Mouse (Mus musculus) limb, embryonic 12.5 days (tissue): ENCODE results near the gene Olfr975. TPM values are rescaled to one million over a fixed set of nuclear protein-coding genes. Genes with fewer than 3 reads are reported as not detected.
"Not testable (repeated sequence)": the region's sequence is repeated elsewhere in the genome, so short reads cannot be mapped to it uniquely, and the experiment has no call there.

Experiments used
- ATAC-seq: fragments of 200-750 bp; cut with Nextera tagmentation; 2 replicates; pipeline ENCODE4 v1.8.0; 2017; ENCODE audit warnings: low read depth, moderate TSS enrichment; ENCODE audit not compliant: insufficient number of reproducible peaks, insufficient read depth, low FRiP score, low TSS enrichment
- H3K27ac ChIP-seq: fragments of 300-500 bp; sonication (generic); 2 replicates; pipeline ENCODE4 v1.5.1; 2016; ENCODE audit warnings: mild to moderate bottlenecking, moderate library complexity
- H3K27me3 ChIP-seq: fragments of 300-500 bp; sonication (generic); 2 replicates; pipeline ENCODE4 v1.6.1; 2016; ENCODE audit warnings: mild to moderate bottlenecking, moderate library complexity
- H3K36me3 ChIP-seq: fragments of 300-500 bp; sonication (generic); 2 replicates; pipeline ENCODE4 v1.6.1; 2016; ENCODE audit warnings: mild to moderate bottlenecking, moderate library complexity
- H3K4me1 ChIP-seq: fragments of 300-500 bp; sonication (generic); replicated peaks from 2 replicates; pipeline ENCODE4 v1.6.1; 2016
- H3K4me2 ChIP-seq: fragments of 300-500 bp; sonication (generic); 2 replicates; pipeline ENCODE4 v1.6.1; 2016; ENCODE audit warnings: mild to moderate bottlenecking, moderate library complexity
- H3K4me3 ChIP-seq: fragments of 300-500 bp; sonication (generic); replicated peaks from 2 replicates; pipeline ENCODE4 v1.5.1; 2016; ENCODE audit warnings: mild to moderate bottlenecking
- H3K9ac ChIP-seq: fragments of 300-500 bp; sonication (generic); replicated peaks from 2 replicates; pipeline ENCODE4 v1.6.1; 2016; ENCODE audit warnings: mild to moderate bottlenecking, moderate library complexity
- H3K9me3 ChIP-seq: fragments of 300-500 bp; sonication (generic); 2 replicates; pipeline ENCODE4 v1.6.1; 2016; ENCODE audit warnings: mild to moderate bottlenecking, moderate library complexity
- WGBS: fragments of 180-500 bp; shearing (Covaris S2); methylation state at CpG from one replicate; pipeline ENCODE4 v1.1.7; 2016; 5-methylcytosine and 5-hydroxymethylcytosine counted together
- polyA plus RNA-seq: library from polyadenylated mRNA; unstranded; fragments of >200 nt; fragmentation: Nextera tagmentation; extraction: Ambion mirVana; gene quantifications from 2 replicates; pipeline ENCODE4 v1.2.1, GENCODE M21; 2016

Gene Olfr975
- polyA plus RNA-seq, result not detected in 2 replicates

GRCm38 (mm10) chr9:39951946-39952345 is at the start of gene Olfr975:
Gene Olfr975 (minus strand): TSS chr9:39952046.
- Histone ChIP-seq H3K27me3 (no peaks in the 10 kb centered on the region), H3K9me3 (no peaks in the 10 kb centered on the region), H3K4me1 (no peaks in the 10 kb centered on the region), H3K36me3 (no peaks in the 10 kb centered on the region), H3K27ac (no peak within 1 kb of the TSS), H3K4me3 (no peak within 1 kb of the TSS), H3K9ac (no peak within 1 kb of the TSS), H3K4me2 (no peak within 1 kb of the TSS)
- 78% methylated on average over 1 of the region's 1 CpGs for WGBS
- ATAC-seq, result no peak

DNA sequence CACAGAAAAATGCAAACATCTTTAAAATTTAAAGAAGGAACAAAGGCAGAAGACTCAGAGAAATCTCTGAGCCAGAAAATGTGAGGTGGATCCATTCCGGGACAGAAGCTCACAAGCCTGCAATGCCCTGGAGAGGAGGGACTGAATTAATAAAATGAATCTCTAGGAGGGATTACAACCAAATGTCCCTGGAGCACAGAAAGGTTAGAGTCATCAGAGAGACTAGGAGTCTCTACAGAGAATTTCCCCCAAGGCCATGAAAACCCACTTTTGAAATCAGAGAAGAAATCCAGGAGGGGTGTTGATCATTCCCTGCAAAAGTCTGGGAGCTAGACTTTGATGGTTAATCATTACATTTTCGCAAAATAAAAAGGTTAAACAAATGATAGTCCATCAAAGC is 40.0 kb upstream of the Olfr975 start, which contains the start of gene Olfr978:
Gene Olfr978, plus strand, starts transcription at position 301 of the 400 bp plus-strand sequence.
- Histone ChIP-seq H3K4me2 (no peak within 1 kb of the TSS), H3K4me1 (no peaks in the 10 kb centered on the region), H3K9me3 (no peaks in the 10 kb centered on the region), H3K4me3 (no peak within 1 kb of the TSS), H3K27me3 (no peaks in the 10 kb centered on the region), H3K36me3 (no peaks in the 10 kb centered on the region), H3K27ac (no peak within 1 kb of the TSS), H3K9ac (no peak within 1 kb of the TSS)
- WGBS, result 86% methylated on average over 2 of the region's 2 CpGs
- ATAC-seq, result no peak

DNA sequence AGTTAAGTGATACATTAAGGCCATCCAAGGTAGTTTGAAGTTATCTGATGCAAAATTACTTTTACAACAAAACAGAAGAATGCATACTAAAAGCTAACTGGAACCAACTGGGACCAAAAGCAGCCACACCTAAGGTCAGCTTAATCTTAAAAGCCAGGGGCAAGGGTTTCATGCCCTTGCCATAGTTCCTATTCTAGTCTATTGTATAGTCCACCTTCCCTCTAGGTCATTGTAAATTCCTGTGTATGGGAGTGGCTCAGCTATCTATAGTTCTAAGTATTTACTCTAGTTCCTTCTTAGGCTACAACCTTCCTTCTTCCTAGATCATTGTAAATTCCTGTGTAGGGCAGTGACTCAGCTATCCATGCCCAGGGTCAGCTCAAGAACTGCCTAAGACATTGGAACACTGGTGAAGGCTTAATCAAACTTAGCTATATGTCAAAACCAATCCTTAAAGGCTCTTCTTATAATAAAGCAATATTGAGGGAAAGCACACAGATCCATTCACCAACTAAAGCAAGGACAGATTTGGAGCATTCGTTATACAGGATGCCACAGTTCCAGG is 24.8 kb upstream of the Olfr975 start:
- WGBS, result 86% methylated on average over 1 of the region's 1 CpGs
- H3K27me3 ChIP-seq, result not testable (repeated sequence)

DNA sequence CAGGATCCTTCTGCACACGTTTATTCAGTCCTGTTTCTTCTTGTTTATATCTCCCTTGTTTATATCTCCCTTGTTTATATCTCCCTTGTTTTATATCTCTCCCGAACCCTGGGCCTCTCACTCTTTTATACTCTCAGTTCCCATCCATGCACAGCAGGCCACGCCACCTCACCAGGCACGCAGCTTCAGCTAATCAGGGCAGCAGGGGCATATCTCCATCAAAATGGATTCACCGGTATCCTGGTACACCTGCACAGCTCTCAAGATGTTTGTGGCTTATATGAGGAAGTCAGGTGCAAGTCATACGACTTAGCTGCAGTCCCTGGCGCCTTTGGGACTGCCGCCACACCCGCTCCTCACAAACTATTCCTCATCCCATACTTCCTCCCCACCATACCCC is 9.2 kb upstream of the Olfr975 start, which contains the start of gene Olfr976:
Gene Olfr976, minus strand, starts transcription at position 101 of the 400 bp plus-strand sequence.
- not testable (repeated sequence) for H3K27me3 ChIP-seq, H3K9me3 ChIP-seq, H3K27ac ChIP-seq, H3K4me2 ChIP-seq, H3K4me3 ChIP-seq, H3K9ac ChIP-seq, H3K4me1 ChIP-seq, H3K36me3 ChIP-seq, ATAC-seq
- 82% methylated on average over 8 of the region's 9 CpGs for WGBS

More for the DNA sequence above, 24.8 kb upstream of the Olfr975 start:
- not testable (repeated sequence) for ATAC-seq, H3K27ac ChIP-seq, H3K4me1 ChIP-seq, H3K9me3 ChIP-seq, H3K4me3 ChIP-seq, H3K36me3 ChIP-seq, H3K9ac ChIP-seq, H3K4me2 ChIP-seq

- no peak within 1 kb of the TSS for H3K4me3 ChIP-seq
- no peaks in the 10 kb centered on the region for H3K9me3 ChIP-seq
- no peak within 1 kb of the TSS for H3K27ac ChIP-seq
- no peak within 1 kb of the TSS for H3K9ac ChIP-seq
- no peaks in the 10 kb centered on the region for H3K27me3 ChIP-seq
- H3K4me2 ChIP-seq, result no peak within 1 kb of the TSS
- no peaks in the 10 kb centered on the region for H3K36me3 ChIP-seq
- WGBS, result 84% methylated on average over 1 of the region's 1 CpGs
- H3K4me1 ChIP-seq, result no peaks in the 10 kb centered on the region
- ATAC-seq, result no peak
Observed at GRCm38 (mm10) chr9:39937201-39937600, 14.6 kb downstream of the Olfr975 start, which contains the start of gene Olfr974. Gene Olfr974 (plus strand): TSS chr9:39937501.

- 80% methylated on average over 1 of the region's 1 CpGs for WGBS
Observed at GRCm38 (mm10) chr9:39928837-39929236, 23.0 kb downstream of the Olfr975 start.

DNA sequence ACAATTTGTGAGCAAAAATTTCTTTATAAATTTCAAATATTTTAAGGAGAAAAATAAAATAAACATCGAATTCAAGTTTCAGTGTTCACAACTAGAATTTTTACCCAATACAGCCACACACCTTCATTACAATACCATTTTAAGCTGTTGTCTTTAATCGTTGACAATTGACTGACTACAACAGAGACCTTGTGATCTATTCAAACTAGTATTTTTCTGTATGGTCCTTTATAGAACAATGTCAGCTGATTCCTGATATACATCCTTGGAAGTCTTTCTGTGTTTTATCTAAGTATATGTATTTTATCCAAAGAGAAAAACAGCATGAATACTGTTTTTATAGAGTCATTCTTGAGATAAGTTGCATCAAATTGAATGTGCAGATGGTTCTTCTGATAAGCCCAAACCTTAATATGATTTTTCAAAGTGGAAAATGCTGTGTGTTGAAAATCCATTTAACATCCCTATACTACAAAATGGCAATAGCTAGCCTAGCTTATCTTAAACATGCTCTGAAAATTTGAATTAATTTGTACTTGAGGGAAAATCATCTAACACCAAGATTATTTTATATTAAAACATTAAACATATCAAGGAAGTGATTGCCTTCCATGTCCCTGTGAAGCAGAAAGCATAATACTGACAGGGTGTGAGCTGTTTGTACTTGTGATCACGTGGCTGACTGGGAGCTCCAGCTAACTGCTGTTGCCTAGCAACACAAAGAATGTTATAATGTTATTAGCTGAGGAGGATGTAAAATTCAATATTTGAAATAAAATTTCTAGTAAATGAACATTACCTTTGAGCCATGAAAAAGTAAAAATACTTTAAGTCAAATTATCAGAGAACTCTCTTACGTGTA is 23.6 kb downstream of the Olfr975 start:
- H3K9me3 ChIP-seq, H3K9ac ChIP-seq, ATAC-seq, H3K4me2 ChIP-seq, H3K36me3 ChIP-seq, H3K27ac ChIP-seq, H3K27me3 ChIP-seq, H3K4me1 ChIP-seq, H3K4me3 ChIP-seq: not testable (repeated sequence)
- no CpG with 5 or more reads among the region's 4 CpGs for WGBS

More at GRCm38 (mm10) chr9:39928837-39929236, 23.0 kb downstream of the Olfr975 start:
- H3K36me3 ChIP-seq, H3K4me3 ChIP-seq, H3K4me1 ChIP-seq, H3K27me3 ChIP-seq, H3K9ac ChIP-seq, ATAC-seq, H3K9me3 ChIP-seq, H3K27ac ChIP-seq, H3K4me2 ChIP-seq: not testable (repeated sequence)

GRCm38 (mm10) chr9:39909939-39910338 is 41.9 kb downstream of the Olfr975 start:
- no peaks in the 10 kb centered on the region for H3K27me3 ChIP-seq
- WGBS, result 86% methylated on average over 3 of the region's 3 CpGs
- H3K36me3 ChIP-seq, result no peaks in the 10 kb centered on the region
- no peaks in the 10 kb centered on the region for H3K9me3 ChIP-seq
- no peaks in the 10 kb centered on the region for H3K4me1 ChIP-seq
- no peak overlapping the region for H3K4me3 ChIP-seq
- ATAC-seq, result no peak
- H3K9ac ChIP-seq, result no peak overlapping the region
- no peak overlapping the region for H3K4me2 ChIP-seq
- no peak overlapping the region for H3K27ac ChIP-seq

DNA sequence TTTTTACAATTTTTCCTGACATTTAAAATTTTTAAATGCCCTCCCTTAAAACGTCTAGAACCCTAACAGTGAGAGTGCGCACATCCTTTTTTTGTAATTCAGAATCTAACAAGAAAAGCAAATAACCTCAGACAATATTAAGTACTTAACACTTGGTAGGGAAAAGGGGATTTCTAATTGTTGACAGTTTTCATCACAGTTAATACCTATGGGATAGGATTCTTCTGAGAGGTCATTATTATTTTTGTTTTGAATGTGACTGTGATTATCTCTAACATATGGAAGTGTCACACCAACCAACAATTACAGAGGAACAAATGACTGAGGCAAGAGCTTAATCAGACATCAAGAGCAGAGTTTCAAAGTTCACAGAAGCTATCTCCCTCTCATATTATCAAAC is 44.8 kb downstream of the Olfr975 start, which contains the start of gene Olfr229:
Gene Olfr229, plus strand, starts transcription at position 301 of the 400 bp plus-strand sequence.
- Histone ChIP-seq H3K4me1 (no peaks in the 10 kb centered on the region), H3K4me3 (no peak within 1 kb of the TSS), H3K4me2 (no peak within 1 kb of the TSS), H3K27me3 (no peaks in the 10 kb centered on the region), H3K36me3 (no peaks in the 10 kb centered on the region), H3K9me3 (no peaks in the 10 kb centered on the region), H3K9ac (no peak within 1 kb of the TSS), H3K27ac (no peak within 1 kb of the TSS)
- 73% methylated on average over 2 of the region's 2 CpGs for WGBS
- ATAC-seq, result no peak

DNA sequence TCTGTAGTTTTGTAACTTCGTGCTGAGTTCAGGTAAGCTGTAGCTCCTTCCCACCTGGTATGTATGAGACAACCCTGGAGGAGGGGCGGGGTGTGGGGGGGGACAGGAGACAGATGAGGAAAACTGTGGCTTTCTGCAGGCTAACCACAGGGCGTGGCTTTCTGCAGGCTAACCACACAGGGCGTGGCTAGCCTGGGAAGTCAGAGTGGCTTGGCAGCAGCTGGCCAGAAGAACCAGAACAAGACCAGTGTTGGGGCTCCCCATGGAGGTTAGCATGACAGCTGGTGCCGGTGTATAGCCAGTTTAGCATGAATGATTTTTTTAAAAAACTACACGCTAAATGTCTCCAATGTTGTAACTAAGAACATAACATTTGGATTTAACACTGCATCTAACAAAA is 46.7 kb downstream of the Olfr975 start:
- no peak overlapping the region for H3K4me3 ChIP-seq
- H3K9ac ChIP-seq, result no peak overlapping the region
- H3K36me3 ChIP-seq, result no peaks in the 10 kb centered on the region
- H3K27me3 ChIP-seq, result no peaks in the 10 kb centered on the region
- H3K9me3 ChIP-seq, result no peaks in the 10 kb centered on the region
- ATAC-seq, result no peak
- H3K4me2 ChIP-seq, result no peak overlapping the region
- no peaks in the 10 kb centered on the region for H3K4me1 ChIP-seq
- H3K27ac ChIP-seq, result no peak overlapping the region
- 75% methylated on average over 6 of the region's 6 CpGs for WGBS
